Mouse (Mus musculus) thymus, adult 2 months (tissue): ENCODE data around the gene Mest. TPM values are rescaled to one million over a fixed set of nuclear protein-coding genes. Genes with fewer than 3 reads are reported as not detected.

Experiments used
- DNase-seq: peaks from one replicate; pipeline ENCODE4 v3.0.0; 2021
- H3K27ac ChIP-seq: fragments of 200-500 bp; 2 replicates; pipeline ENCODE4 v1.5.1; 2012; ENCODE audit warnings: low read length, control low read depth; ENCODE audit not compliant: control insufficient read depth, insufficient read depth
- H3K27me3 ChIP-seq: fragments of 200-500 bp; 2 replicates; pipeline ENCODE4 v1.6.1; 2012; ENCODE audit warnings: mild to moderate bottlenecking, low read length, moderate library complexity, mixed read lengths; ENCODE audit not compliant: control insufficient read depth, insufficient read depth
- H3K36me3 ChIP-seq: fragments of 200-500 bp; 2 replicates; pipeline ENCODE4 v1.6.1; 2012; ENCODE audit warnings: mild to moderate bottlenecking, low read length, moderate library complexity; ENCODE audit not compliant: control insufficient read depth, insufficient read depth
- H3K4me1 ChIP-seq: fragments of 200-500 bp; replicated peaks from 2 replicates; pipeline ENCODE4 v1.6.1; 2012; ENCODE audit warnings: low read length; ENCODE audit not compliant: control insufficient read depth, insufficient read depth
- H3K4me3 ChIP-seq: fragments of 200-500 bp; 2 replicates; pipeline ENCODE4 v1.5.1; 2012; ENCODE audit warnings: mild to moderate bottlenecking, low read length, control low read depth, moderate library complexity; ENCODE audit not compliant: control insufficient read depth, insufficient read depth
- CTCF ChIP-seq: fragments of 200-500 bp; IDR thresholded peaks from 2 replicates; pipeline ENCODE4 v1.5.1; 2012; ENCODE audit warnings: mild to moderate bottlenecking, control low read depth, low read length, moderate library complexity, borderline replicate concordance; ENCODE audit not compliant: control insufficient read depth, poor library complexity, insufficient read depth; ENCODE audit errors: extremely low read depth
- POLR2A ChIP-seq: fragments of 200-500 bp; IDR thresholded peaks from 2 replicates; pipeline ENCODE4 v1.6.1; 2012; ENCODE audit warnings: mild to moderate bottlenecking, low read length, control low read depth, moderate library complexity; ENCODE audit not compliant: control insufficient read depth, poor library complexity, insufficient read depth; ENCODE audit errors: extremely low read depth
- WGBS: fragments of 180-500 bp; shearing (Covaris S2); methylation state at CpG from one replicate; pipeline ENCODE4 v1.1.7; 2018; 5-methylcytosine and 5-hydroxymethylcytosine counted together
- polyA plus RNA-seq: library from polyadenylated mRNA; depleted of rRNA; stranded (reverse); fragments of >200 nt; gene quantifications from 2 replicates; pipeline ENCODE4 v1.2.3, GENCODE M21; 2012

The Mest gene
- polyA plus RNA-seq, 1 experiment: 13.3 TPM

DNA sequence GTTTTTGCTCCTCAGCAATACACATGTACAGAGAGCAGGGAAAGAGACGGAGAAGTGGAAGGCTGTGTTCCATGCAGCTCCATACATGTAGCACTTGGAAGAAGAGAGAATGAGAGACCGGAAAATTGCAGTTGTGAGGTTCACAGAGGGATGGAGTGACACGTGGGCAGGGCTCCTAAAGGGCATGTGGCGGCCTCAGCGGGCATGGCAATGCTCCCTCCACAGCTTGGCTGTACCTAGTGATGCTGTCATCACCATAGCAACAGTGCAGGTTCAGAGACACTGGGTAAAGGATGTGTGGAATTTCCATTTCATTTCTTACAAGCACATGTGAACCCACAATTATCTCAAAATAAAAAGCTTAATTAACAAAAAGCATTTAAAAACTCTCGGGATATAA lies 44.9 kb upstream of the Mest start:
- no peak overlapping the region for H3K4me3 ChIP-seq
- no peaks in the 10 kb centered on the region for H3K36me3 ChIP-seq
- no peak overlapping the region for H3K27ac ChIP-seq
- TF ChIP-seq POLR2A (no peak), CTCF (no peak)
- DNase-seq: no peak
- no peaks in the 10 kb centered on the region for H3K27me3 ChIP-seq
- no peaks in the 10 kb centered on the region; the same call in 1 of the 2 replicates for H3K4me1 ChIP-seq
- WGBS: 98% methylated on average over 6 of the region's 6 CpGs

DNA sequence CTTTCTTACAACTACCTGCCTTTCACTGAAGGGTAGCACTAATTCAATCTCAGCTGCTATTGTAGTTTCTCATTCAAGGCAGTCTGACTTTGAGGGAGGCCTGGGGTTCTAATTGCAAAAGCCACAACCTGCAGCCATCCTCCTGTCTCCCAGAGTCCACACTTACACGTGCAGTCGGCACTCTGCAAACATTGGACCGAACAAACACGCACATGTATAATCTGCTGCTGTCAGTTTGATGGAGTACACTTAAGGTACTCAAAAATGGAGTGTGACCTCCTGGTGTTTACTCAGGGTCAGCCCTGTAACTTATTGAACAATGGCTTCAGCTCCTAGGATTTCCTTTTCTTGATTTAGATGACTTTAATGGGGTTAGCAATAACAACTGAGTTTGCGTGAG lies 43.8 kb upstream of the Mest start:
- Histone ChIP-seq H3K27ac (no peak overlapping the region), H3K4me1 (no peaks in the 10 kb centered on the region; the same call in 1 of the 2 replicates), H3K27me3 (no peaks in the 10 kb centered on the region), H3K4me3 (no peak overlapping the region), H3K36me3 (no peaks in the 10 kb centered on the region)
- DNase-seq: no peak
- TF ChIP-seq CTCF (no peak), POLR2A (no peak)
- 92% methylated on average over 5 of the region's 5 CpGs for WGBS

DNA sequence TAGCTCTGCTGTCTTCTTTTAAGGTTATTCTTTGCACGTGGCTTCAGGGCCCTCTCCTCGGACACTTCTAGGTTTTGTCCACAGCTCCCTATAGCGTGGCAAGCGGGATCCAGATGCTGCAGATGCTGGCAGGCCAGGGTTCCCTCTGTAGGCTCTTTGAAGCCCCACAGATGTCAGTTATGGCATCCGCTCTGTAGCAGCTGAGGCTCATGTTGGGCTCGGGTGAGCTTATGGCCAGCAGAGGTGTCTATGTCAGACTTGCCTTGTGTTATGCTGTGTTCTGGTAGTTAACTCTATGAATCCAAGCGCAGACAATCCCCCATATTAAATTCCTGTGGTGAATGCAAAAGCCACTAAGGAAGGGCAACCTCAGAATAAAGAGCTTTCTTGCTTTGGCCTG lies 42.9 kb upstream of the Mest start:
- TF ChIP-seq CTCF: no peak
- no peak for TF ChIP-seq POLR2A
- Histone ChIP-seq H3K27me3 (no peaks in the 10 kb centered on the region), H3K36me3 (no peaks in the 10 kb centered on the region), H3K4me1 (no peaks in the 10 kb centered on the region; the same call in 1 of the 2 replicates), H3K4me3 (no peak overlapping the region), H3K27ac (no peak overlapping the region)
- DNase-seq: no peak
- 91% methylated on average over 7 of the region's 7 CpGs for WGBS

DNA sequence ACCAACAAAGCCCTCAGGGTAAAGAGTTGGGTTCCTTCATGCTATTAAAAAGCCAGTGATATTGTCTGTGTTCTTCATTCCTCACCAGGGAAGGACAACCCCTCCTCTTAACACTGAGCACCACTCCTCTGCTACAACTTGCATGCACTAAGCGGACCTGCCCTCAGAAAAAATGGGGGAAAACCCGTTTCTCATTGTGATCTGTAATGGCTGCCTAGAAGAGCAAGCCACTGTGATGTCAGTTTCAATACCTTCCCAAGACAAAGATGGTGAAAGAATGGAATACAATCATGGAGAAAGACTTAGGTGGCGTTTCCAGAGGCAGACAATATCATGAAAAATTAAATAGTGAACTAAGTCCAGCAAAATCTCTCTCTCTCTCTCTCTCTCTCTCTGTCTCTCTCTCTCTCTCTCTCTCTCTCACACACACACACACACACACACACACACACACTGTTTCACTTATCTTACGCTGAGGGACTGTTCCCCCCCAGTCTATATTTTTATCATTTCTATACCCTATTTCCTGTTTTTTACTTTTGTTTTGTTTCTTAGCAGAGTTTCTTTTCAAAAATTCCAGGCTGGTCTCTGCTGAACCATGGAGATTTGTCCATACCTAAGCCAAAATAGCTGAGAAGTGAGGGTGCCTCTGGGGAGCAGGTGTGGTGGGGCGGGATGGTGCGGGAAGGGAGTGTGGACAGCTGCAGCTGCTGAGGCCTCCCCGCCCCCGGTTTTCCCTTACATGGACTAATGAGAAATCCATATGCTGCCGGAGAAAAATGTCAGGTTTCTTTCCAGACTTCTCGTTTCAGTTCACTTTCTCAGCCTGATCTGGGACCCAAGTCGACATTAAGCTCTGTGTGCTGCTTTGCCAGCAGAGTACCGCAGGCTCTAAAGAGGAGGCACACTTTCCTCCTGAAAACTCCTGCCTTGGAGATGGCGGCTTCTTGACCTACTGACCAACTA lies 41.1 kb upstream of the Mest start:
- no peak for TF ChIP-seq CTCF
- no peak for TF ChIP-seq POLR2A
- WGBS: 90% methylated on average over 13 of the region's 13 CpGs
- no peak overlapping the region for H3K27ac ChIP-seq
- no peaks in the 10 kb centered on the region for H3K27me3 ChIP-seq
- no peaks in the 10 kb centered on the region for H3K4me1 ChIP-seq
- H3K36me3 ChIP-seq: no peaks in the 10 kb centered on the region
- DNase-seq: no peak
- H3K4me3 ChIP-seq: no peak overlapping the region

DNA sequence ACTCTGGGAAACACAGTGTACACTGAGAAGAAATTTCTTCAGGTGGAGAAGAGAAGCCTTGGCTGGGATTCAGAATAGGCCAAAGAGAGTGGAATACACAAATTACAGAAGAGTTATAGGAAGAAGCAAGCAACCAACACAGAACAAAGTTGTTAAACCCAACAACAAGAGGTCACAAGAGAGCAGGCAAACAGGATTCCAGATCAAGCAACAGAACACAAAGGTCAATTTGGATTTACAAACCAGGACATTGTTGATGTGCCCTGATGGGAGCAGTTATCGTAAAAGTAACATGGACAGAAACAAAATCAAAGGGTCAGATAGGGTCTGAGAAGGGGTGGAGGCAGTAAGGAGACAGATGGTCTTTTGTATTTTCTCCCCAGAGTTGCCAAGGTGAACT lies 38.8 kb upstream of the Mest start:
- no peak for TF ChIP-seq CTCF
- no peak for TF ChIP-seq POLR2A
- Histone ChIP-seq H3K27ac (no peak overlapping the region), H3K36me3 (no peaks in the 10 kb centered on the region), H3K27me3 (no peaks in the 10 kb centered on the region), H3K4me1 (no peaks in the 10 kb centered on the region), H3K4me3 (no peak overlapping the region)
- DNase-seq: no peak
- WGBS: 95% methylated on average over 1 of the region's 1 CpGs

DNA sequence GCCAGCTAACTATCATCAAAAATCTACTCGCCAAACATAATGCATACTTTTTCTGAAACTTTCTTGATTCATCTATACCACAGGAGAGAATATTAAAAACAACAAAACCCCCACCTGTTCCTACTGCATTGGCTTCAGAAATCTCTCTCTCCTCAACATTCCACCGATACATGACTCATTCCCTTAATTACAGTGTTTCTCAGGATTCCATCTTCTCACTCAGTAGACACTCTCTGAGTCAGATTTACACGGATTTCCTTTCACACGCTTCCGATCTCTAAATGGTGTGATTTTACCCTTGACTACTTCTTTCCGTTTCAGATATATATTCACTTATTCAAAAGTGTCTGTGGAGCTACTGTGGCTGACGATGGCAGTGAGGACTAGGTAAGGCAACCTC lies 36.1 kb upstream of the Mest start:
- 96% methylated on average over 7 of the region's 7 CpGs for WGBS
- Histone ChIP-seq H3K27ac (no peak overlapping the region), H3K27me3 (no peaks in the 10 kb centered on the region), H3K4me1 (no peaks in the 10 kb centered on the region), H3K36me3 (no peaks in the 10 kb centered on the region), H3K4me3 (no peak overlapping the region)
- TF ChIP-seq CTCF: no peak
- TF ChIP-seq POLR2A: no peak
- no peak for DNase-seq
